Mouse (Mus musculus) neutrophil, adult 5-6 weeks (primary cell): ENCODE measurements around the gene Gm10188. TPM values are rescaled to one million over a fixed set of nuclear protein-coding genes. Genes with fewer than 3 reads are reported as not detected.

Experiments used
- ATAC-seq: fragments of 151-379, 151-347 bp; 2 replicates; pipeline ENCODE4 v1.8.0; 2017; ENCODE audit warnings: mild to moderate bottlenecking, moderate TSS enrichment; ENCODE audit not compliant: insufficient number of reproducible peaks, poor library complexity, low FRiP score, severe bottlenecking; ENCODE audit errors: extremely low read depth
- total RNA-seq: library from RNA; stranded (forward); fragments of 200-1000 nt; gene quantifications from 2 replicates; pipeline ENCODE4 v1.2.3, GENCODE M21; 2017

Gene Gm10188
- total RNA-seq, 1 experiment from 2014 or later = not detected

DNA sequence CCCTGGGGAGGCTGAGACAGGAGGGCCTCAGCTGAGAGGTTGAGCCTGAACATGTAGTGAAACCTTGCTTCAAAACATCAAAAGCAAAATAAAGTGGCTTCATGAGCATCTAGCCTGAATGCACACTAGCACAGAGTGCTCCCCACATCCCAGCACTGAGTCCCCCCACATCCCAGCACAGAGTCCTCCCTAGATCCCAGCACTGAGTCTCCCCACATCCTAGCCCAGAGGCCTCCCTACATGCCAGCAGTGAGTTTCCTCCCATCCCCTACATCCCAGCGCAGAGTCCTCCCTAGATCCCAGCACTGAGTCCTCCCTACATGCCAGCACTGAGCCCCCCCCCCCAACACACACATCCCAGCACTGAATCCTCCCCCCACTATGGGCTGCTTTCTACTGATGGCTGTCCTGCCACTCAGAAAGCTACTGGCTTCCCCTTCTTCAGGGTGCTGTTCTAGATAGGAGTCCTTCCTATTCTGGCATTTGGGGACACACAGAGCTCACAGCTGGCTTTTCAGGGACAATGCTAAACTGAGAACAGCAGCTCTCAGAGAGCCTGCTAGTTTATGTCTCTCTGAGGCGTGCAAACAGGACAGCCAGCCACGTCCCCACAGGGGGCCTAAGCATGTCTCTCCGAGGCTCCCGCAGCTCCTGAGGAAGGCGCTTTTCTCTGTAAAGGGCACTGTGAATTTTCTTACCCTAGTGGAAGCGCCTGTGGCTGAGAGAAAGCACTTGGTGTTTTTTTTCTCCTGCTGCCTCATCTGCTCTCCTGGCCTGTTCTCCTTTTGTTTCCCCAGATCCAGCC is 2.1 kb upstream of the Gm10188 start:
- no peak for ATAC-seq

DNA sequence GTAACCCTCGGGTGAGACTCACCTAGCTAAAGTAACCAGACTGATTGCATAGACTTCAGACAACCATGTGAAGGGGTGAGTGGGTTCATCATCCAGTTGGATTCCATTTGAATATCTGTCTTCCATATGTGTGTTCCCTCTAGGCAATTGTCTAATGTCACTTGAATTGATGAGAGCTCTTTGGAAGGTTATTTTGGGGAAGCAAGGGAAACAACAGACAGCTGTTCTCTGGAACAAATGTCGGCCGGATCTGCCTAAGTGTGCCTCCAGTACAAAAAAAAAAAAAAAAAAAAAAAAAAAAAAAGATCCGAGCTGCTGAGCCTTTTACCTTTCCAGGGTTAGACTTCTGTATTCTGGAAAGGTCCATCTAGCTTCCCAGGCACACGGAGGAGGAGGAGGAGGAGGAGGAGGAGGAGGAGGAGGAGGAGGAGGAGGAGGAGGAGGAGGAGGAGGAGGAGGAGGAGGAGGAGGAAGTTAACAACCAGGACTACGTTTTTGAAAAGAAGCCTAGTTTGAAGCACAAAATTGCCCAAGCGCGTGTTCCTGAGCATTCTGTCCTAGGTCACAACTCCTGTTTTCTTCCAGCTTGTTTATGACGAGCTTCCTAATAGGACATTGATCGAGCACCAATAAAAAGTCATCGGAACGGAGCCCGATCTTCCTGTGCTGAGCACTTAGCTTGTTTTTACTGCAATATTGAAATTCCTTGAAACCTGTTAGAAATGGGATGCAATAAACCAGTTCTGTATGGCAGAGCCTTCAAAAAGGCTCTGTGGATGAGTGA is 3.1 kb downstream of the Gm10188 start:
- no peak for ATAC-seq

DNA sequence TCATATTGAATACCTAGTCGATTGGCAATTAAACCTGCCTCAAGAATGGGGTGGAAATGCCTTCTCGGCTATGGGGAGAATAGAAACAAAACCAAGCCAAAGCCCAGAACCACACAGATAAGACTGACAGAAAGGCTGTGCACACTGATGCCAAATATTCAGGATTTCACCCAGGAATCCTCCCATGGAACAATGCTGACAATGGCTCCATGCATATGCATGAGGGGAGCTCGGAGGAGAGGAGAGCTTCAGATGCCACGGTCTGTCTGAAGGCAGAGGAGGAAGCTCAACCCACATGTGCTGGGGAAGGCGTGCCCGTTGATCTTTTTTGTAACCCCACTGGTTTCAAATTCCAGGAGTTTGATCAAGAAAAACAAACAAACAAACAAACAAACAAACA is 7.4 kb downstream of the Gm10188 start:
- no peak for ATAC-seq

DNA sequence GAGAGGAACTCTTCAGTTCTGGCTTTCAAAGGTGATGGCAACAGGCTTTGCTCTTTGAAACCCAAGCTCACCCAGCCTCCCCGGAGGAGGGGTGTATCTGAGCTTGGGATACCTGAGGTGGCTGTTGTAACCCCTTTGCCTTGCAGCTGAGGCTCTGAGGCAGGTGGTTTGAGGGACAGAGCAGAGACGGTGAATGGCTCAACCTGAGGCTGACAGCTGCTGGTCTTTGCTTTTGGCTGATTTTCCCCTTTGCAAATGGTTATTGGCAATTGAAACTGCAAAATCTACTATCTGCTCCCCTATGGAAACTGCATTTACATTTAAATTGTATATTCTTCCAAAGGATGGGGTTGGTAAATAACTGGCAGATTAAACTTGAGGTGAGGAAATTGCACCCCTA is 7.9 kb downstream of the Gm10188 start:
- ATAC-seq = no peak

DNA sequence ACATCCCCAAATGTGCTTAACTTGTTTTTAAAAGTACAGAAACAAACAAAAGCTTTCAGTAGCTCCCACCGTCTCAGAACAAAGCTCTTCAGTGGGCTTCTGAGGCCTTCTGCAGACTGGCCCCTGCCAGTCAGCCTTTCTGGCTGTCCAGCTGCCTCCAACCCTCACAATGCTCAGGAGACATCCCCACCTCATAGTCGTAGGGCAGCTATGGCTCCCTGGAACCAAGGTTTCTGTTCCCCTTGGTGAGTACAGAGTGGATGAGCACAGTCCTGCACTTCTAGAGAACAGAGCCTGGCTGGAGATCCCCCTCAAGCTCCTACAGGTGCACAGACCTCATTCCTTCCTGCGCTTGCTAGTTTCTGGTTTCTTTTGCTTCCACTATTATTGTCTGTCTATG is 13.3 kb downstream of the Gm10188 start:
- ATAC-seq = no peak

DNA sequence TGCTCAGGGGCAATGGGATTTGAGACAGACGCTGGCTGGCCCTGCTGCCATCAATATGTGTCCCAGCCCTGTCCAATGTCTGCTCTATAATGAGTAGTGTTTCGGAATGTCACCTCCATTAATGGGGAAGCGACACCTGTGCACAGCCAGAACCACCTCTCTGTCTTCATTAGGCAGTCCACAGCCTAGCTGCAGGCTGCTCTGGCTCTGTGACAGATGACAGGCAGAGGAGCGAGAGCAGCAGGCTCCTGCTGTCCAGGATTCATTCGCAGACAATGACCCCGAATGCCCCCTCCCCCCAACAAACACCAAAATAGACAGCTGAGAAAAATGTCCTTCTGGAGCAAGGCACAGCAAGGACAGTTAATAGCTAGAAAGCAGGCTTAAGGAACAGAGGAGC is 16.5 kb downstream of the Gm10188 start:
- no peak for ATAC-seq

DNA sequence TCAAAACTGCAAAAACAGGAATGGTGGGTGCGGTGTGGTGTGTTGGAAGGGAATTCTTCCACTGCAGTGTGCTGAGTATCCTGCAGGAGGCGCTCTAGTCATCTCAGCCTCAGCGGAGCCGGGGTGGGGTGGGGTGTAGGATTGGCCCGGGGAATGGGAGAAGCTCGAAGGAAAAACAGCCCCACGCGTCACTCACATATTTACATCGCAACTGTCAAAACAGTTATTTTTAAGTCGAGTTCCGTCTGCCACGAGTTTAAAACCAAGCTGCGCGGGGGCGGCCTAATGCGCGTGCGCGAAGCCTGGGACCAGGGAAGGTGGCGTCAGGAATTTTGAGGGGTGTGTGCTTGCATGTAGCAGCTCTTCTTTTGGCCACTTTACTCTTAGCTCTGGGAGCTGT is 17.3 kb downstream of the Gm10188 start:
- ATAC-seq = no peak

DNA sequence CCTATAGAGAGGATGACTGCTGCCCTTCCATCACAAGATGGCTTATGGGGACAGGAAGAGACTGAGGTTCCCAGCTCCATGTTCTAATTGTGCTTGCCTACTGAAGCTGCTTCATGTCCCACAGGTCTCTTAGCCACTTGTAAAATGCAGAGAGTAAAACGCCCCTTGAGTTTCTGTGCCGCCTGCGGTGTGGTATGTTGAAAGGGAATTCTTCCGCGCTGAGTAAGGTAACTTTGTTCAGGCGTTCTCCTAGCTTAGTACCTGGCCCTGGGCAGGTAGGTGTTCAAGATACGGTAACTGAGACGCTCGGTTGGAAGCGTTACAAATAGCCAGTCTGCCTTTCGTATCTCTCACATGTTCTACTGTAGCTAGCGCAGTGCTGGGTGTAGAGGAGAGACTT is 17.9 kb downstream of the Gm10188 start:
- ATAC-seq = no peak

DNA sequence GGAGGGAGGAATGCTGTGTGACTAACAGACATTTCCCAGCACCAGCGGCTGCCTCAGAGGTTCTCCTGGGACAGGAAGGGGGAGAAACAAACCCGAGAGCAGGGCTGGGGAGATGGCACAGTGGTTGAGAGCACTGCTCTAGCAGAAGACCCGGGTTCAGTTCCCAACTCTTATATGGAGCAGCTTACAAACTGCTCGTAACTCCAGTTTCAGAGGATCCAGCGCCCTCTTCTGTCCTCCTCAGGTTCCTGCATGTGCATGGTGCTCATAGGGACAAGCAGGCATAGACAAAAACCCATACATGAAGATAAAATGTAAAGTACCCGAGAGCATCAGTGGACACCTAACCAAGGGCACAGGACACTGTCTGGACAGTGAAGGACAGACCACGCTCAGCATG is 18.6 kb downstream of the Gm10188 start:
- no peak for ATAC-seq

DNA sequence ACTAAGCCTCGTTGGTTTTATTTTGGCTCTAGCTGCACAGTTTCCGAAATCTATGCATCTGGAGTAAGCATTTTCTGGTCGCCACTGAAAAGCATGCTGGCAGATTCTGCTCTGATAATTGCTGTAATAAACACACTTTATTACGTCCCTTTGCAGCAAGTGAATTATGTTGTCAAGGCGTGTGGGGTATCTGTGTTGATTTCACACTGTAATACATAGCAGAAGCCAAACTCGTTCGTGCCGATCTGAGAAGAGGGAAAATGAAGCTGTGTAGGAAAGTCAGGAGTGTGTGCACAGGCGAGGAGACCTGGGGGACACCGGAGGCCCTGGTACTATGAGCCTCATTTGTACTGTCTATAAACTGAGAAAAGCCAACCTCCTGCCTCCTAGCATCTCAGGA is 20.2 kb downstream of the Gm10188 start:
- no peak for ATAC-seq

DNA sequence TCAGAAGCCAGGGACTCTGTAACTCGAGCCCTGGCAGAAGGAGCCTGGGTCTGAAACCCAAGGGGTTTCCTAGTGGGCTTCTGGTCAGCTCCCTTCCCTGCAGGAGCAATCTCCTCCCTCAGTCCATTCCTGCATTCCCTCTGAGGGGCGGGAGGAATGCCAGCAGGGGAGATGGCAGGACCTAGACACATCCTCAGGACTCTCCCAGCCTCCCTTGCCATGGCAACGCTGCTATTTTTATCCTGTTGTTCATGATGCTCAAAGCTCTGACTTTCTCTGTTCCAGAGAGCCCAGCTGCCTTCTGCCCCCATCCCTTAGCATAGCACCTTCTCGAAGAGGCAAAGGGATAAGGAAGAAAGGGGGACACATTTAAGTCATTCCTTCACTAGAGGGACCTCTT is 21.4 kb downstream of the Gm10188 start:
- ATAC-seq = no peak

DNA sequence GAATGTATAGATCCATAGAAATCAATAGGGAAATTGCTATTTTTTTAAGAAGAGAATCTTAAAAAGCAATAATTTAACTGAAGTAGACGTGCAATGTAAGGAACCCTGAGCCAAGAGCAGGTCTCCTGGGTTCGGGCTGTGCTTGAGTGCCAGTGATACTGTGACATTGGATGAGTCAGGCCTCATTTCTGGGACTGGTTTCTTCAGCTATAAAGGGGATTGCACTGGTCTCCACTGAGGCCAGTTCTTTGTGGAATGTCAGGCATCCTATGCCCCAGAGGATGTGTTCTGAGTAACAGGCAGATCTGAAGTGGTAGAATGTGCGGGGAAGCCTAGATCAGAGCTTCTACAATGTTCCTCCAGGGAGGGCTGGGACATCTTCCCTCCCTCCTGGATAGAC is 22.7 kb downstream of the Gm10188 start:
- ATAC-seq = no peak

DNA sequence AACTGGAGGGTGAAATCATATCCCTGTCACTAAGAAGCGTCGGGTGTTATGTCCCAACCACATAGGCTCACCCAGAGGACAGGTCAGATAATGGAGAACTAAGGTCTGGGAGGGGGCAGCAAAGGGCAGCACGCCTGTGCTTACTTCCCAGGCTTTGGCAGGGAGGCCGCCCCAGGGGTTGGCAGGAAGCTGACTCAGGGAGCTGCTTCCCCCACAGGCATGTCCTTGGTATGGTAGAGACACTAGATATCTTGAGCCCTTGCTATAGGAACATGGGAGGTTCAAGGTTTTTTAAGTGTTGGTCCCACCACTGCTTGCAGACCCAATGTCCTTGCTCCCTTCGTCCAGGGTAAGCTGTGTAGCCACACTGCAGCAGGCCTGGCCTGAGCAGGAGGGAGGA is 23.6 kb downstream of the Gm10188 start:
- ATAC-seq = no peak

DNA sequence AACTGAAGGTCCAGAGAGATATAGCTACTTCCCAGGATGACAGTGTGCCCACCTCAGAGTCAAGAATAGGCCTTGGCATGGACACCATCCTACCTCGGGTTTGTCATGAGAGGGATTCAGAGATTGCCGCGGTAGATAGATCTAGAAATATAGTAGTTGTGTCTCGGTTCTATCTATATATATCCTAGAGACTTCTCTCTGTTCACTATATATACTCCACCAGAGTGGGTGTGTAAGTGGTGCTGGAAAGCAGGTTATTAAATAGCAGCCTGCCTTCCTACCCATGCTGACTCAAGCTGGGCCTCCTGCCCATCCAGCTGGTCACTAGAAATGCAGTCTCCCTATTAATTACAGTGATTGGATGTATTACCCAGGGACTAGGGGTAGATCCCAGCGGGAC is 26.8 kb downstream of the Gm10188 start:
- no peak for ATAC-seq

DNA sequence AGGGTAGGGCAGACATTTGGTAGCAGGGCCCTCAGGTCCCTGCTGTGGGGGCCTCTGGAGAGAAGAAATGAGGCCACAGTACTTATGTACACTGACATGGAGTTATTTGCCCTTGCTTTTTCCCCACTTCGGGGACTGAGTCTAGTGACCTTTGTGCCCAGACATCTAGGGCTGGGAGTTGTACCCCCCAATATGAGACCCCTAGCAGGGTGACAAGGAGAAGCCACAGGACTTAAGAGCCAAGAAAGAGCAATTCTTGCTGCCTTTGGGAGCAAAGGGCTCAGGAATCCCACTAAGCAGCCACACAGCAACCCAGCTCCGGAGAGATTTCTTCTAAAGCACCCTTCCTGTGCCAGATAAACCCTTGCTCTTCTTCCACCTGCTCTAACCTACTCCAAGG is 27.6 kb downstream of the Gm10188 start:
- ATAC-seq = no peak

DNA sequence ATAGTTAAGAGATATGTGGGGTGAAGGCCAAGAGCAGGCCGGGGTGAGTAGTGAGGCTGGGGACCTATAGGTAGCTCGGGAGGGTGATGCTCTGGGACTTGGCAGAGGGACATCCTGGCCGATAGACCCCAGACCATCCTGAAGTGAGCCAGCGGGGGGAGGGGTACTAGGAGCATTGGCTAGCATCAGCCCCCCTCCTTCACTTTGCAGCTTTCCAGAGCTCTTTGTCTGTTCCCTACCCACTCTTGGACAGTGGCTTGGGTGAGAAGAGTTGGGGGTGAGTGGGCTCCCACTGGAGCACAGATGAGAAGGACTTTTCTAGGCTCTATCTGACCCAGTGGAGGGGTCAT is 28.1 kb downstream of the Gm10188 start:
- no peak for ATAC-seq

DNA sequence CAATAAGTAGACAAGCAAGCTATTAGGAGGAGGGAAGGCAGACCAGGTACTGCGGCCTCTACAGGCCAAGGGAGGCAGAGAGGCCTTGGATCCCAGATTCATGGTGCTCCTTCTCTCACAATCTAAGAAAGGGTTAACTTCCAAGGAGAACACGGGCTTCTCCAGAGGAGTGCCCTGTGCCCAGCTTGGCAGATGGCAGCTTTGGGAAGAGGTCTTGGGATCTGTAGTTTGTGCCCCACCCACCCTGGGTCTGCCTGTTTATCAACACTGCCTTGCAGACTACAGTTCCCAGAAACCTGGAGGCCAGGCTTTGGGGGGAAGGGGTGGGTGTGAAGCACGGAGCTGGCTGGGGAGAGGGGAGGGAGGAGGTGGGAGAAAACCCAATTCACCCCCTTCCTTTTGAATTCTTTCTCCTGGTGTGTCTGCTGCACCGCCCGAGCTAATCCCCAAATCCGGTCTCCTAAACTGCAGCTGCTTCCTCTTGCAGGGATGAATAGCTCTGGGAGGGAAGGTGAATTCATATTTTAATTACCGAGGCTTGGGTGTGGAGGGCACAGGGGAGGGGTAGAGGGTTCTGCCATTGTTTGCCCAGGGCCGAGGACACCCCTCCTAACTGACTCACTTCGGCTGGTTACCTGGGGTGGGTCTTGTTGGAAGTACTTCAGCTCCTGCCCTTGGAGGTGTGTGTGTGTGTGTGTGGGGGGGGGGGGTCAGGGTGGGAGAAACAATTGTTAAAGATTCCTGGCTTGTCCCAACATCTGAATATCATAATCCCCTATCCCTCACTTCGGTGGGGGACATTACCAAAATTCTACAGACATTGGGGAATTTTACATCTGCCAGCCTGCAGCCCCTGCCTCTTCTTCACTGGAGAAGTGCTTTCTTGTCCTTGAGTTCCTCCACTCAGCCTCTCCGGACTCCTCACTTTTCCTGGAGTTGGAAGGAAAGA is 28.7 kb downstream of the Gm10188 start:
- no peak for ATAC-seq

DNA sequence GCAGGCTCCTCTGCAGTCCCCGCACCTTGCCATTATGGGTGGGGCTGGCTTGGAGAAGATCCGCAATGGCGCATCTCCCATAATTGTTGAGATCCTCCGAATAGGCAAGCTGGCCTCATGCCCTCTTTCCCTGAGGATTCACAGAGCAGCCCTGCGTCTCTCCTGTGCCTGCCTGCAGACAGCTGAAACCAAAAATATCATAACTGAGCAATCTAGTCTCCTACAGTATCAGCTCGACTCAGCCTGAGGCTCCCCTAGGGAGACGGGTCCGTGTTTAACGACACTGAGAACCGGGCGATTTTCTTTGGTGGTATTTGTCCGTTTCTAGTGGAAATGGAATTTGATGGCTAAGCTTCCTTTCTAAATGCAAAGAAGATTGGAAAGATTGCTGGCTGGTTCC is 29.6 kb downstream of the Gm10188 start:
- no peak for ATAC-seq

DNA sequence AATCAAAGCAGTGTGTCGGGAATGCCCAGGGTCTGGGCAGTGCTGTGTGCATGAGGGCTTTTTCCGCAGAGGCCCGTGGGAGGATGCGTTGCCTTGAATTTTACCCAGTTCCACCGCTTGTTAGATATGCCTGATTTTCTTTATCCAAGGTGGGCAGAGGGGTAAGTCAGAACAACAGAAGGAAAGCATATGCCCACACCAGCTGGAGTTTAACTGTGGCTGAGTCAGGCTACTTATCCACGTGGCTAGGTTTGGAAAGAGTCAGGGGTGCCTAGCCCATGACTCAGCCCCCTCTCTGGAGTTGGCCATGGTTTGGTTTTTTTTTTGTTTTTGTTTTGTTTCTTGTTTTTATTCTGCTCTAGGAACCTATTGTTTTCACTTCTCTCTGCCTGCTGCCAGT is 30.3 kb downstream of the Gm10188 start:
- ATAC-seq = no peak
